Mouse (Mus musculus) retina, postnatal 1 day (tissue): Measurements from ENCODE around the gene Mydgf.

ENCODE experiments used
- DNase-seq: peaks from one replicate; pipeline ENCODE4 v3.0.0-alpha.2; 2012

Gene Mydgf

DNA sequence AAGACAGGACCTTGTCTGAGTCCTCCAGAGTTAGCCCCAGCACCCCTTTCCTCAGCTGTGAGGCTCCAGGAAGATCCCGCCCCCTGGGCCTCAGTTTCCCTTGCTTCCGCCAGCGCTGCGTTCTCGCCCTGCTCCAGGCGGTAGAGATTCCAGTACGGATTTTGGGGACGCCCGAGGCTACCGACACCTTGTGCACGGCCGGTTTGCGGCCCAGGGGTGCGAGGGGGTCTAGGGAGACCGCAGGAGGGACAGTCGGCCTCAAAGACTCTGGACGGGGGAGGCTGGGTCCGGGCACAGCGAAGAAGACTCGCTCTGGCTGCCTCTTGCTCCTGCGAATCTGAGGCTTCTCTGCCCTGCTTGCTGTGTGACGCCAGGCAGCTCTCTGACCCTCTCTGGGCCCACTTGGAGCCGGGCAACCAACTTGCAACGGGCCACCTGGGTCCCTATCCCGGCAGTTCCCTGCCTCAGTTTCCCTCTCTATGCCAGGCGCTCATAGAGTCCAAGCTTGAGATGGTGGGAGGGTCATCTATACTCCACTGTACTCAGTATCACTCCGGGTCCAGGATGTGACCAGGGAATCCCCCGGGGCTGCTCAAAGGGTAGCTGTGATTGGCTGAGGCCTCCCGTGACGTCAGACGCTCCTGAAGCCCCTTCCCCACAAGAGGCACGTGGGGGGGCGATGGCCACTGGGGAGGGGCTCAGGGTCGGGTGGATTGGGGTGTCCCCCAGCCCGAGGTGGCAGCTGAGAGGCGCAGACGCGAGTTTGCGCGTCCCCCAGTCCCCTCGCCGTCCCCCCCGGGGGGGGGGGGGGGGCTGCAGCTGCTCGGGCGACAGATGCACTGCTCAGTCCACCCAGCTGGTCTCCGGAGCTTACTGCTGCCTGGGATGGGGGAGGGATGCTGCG lies 41.8 kb downstream of the Mydgf start:
- DNase-seq, result peak; percentile 80

DNA sequence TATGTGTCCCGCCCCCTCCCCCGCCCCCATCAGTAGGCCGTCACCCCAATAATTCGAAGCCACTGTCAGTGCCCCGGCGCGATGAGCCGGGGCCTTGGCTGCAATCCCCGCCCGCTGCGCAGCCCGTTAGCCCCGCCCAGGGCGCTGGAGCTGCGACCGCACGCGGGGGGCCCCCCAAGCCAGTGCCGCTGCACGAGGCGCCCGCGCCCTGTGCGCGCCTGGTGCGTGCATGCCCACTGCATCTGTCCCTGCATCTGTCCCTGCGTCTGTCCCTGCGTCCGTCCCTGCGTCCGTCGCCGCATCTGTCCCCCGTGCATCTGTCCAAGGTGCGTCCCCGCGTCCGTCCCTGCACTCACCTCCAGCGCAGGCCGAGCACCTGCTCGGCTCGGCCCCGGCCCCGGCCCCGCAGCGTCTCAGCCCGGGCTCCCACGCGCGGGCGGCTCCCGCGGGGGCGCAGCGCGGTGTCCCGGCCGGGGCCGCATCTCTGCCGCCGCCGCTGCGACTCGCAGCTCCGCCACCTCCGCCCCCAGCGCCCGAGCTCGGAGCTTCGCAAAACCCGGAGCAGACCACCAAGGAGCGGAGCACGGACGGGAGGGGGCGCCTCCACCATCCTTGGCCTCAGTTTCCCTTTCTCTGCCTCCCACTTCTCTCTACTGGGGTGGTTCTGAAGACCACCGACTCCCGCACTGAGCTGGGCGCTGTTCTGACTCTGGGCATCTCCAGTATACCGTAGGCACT lies 43.7 kb downstream of the Mydgf start, which contains the start of gene Sema6b:
Gene Sema6b, minus strand, starts transcription at position 486 of the 738 bp plus-strand sequence.
- peak; percentile 79 for DNase-seq

DNA sequence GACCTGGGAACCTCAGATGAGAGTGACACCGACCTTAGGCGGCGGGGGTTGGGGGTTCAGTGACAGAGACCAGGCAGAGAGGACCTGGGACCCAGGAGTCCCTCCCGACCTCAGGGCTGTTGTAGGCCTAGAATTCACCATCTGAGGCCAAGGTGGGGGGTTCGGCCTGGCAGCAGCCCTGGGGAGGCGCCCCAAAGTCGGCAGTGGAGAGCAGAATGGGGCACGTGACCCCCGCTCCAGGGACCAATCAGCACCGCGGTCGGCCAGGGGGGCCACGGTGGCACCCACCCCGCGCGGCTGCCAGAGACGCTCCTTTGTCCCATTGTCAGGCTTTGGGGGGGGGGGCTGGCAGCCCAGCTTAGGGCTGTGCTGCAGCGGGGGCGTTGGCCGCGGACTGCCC lies 44.4 kb downstream of the Mydgf start:
- no peak for DNase-seq

DNA sequence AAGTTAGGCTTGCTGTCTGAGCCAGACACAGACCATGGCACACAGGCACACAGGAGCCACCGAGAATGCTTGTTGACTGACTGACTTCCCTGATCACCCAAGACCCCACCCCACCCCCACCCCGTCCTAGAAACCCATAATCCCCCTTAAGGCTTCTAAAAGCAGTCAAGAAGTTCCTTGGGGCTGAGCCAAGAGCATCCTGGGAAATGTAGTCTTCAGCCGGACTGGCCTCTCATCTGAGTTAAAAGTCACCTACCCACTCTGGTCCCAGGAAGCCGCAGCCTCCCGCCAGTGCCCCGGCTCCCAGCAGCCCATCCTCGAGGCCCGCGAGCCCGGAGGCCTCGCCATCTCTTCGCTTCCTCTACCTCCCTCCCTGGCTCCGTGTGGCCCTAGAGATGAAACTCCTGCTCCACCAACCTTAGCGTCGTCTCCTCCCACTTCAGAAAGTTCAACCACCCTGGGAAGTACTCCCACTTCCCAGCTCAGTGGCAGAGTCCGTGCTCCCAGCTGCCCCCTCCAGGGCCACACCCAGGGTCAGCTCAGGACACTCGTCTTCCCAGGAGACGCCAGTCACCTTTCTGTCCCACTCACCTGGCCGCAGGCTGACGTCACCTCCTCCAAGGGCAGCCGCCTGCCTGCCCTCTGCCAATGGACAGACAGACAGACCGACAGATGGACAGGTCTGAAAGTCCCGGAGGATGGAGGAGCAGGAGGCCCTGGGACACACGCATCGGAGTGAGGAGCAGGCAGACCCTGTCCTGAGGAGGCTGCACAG lies 45.7 kb downstream of the Mydgf start:
- no peak for DNase-seq

DNA sequence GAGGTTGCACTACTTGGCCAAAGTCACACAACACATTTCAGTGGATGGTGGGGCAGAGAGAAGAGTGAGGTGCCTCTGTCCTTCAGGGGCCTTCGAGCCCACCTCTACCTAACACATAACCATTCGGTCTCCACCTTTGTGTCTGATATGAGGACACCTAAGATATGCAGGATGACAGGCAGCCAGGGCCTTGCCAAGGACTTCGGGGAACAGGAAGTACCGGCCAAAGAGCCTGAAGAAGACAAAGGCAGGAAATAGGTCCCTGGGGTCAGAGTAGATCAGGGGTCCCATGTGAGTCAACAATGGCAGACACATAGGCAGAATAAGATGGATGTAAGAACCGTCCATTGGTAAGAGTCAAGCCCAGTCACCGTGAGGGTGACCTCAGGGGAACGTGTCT lies 47.2 kb downstream of the Mydgf start:
- DNase-seq, result no peak

DNA sequence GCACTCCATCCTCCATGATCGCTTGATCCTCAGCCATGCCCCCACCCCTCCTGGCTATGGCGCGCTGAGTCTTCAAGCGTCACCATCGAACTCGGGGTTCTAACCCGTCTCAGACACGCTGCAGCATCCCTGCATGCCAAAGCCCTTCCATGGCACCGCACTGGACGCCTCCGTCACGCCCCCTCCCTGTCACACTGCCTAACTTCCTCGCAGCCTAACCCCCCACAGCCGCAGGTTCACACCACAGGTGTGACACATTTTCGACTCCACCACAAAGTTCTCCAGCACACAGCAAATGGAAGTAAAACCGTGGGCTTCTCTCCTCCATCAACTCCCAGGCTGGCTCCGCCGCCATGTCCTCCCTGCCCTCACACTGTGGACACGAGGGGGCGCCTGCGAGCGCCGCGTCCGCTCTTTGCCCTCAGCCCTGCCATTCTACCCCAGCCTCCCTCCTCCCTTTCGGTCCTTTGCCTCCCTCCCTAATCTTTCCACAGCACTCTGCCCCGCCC lies 49.2 kb downstream of the Mydgf start:
- DNase-seq, result peak; percentile 72

DNA sequence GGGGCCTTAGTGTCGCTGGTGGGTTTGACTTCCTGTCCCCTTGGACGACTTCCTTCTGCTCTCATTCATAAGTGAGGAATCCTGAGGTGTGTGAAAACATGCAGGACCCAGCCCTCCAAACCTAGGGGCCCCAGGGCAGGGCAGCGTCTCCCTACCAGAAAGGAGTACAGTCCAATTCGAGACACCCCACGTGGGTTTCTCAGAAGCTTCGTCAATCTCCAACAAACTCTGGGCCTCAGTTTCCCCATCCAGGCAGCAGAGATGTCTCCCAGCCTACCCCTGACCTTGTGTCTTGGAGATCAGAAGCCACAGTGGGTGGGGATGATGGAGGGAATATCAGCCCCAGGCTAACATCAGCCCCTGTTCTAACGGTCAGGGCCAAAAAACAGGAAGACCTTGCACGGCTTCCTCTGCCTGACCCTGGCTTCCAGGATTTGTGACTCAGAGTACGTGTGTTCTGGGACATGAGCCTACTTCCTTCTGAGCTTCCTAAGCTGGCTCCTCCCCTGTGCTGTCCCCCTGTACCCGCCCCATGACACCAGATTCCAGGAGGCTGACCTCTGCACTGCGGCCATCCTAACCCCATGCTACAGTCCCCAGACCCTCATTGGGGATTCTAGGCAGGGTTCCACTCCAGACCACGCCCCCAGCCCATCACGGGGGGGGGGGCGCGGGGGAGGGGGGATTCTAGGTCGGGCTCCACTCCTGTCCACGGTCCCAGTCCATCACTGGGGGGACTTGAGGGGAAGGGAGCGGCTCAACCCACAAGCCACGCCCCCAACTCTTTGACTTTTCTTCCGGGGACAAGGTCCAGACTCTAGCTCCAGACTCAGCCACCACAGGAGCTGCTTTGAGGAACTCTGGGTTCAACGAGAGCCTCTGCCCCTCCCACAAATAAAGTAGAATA lies 50.0 kb downstream of the Mydgf start:
- no peak for DNase-seq

DNA sequence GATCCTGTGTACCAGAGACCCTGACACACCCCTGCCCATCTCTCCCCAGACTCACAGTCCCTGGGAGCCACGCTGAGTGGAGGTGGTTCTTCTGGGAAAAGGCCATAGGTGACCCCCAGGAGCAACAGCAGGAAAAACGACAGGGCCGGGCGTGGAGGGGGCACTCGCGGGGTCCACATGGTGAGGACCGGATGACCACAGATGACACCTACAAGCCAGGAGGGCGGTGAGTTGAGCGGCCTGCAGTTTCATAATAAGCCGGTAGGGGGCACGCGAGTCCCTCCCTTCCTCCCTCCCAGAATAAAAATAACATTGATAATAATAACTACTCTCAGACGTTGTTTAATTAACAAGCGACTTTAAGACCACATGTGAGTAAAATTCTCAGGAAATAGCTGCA lies 51.1 kb downstream of the Mydgf start:
- peak; percentile 70 for DNase-seq

DNA sequence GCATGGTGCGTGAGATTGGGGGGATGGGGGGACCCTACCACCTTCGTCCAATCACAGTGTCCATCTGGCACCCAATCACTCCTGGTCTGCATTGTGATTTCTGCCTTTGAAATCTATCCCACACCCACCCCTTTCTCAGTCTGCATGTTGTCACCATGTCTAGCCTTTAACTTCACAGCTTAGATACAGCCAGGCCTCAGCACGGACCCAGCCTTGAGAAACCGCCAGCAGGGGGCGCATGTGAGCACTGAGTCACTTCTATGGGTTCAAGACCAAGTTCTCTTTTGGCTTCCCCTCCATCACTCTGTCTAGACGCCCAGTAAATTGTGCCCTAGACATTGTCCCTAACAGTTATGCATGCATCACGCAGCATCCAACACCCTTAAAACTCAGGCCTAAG lies 51.9 kb downstream of the Mydgf start:
- peak; percentile 69 for DNase-seq

DNA sequence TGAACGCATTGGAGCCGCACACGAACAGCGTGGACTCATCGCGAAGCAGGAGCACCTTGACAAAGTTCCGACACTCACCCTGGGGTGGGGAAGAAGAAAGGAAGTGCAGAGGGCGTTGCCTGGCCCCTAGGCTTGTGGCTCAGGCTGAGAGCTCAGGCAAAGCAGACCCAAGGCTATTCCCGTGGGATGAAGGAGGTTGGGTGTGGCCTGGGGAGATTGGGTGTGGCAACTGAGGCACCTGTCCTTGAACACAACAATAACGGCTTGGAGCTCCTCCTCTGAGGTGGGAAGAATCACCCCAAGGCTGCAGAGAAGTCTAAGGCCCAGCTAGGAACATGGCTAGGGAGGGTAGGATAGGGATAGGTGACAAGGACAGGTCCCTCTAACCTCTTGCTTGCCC lies 52.6 kb downstream of the Mydgf start:
- DNase-seq, result no peak

DNA sequence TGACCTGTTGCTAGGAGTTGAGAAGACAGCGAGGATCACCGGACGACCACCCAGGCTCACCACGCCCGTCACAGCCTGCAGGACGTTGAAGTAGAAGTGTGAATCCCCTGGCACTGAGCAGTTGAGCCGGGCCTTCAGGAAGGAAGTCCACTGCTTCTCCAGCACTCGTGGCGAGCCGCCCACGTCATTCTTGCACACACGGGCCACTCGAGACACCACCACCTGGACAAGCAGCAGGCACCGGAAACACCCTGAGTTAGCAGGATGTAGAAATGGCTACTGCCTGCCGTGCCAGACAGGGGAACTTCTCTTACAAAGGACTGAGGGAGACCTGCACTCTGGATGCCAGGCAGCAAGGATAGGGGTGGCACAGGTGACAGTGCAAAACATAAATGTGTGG lies 55.5 kb downstream of the Mydgf start:
- DNase-seq, result no peak

DNA sequence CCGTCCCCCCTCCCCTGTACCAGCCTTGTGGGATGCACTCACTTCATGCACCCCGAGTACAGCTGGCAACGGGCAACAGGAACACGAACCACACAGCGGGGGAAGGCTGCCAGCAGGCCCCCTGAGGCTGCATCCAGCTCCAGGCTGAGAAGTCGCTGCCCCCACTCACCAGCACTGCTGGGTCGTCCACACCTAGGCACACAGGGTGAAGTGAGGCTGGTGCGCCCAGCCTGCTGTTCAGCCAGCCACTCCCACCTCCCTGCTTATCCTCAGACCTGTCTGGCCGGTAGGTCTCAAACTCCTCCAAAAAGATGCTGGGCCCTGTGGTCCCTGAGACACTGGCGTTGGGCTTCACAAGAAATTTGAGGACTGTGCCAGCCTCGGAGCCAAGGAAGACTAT lies 57.5 kb downstream of the Mydgf start:
- DNase-seq, result no peak
